Mouse (Mus musculus): ENCODE results near the gene Mapkapk2. TPM values are rescaled to one million over a fixed set of nuclear protein-coding genes. Genes with fewer than 3 reads are reported as not detected.

Mapkapk2 gene
- polyA plus RNA-seq, 1 experiment: 64.9 TPM

DNA sequence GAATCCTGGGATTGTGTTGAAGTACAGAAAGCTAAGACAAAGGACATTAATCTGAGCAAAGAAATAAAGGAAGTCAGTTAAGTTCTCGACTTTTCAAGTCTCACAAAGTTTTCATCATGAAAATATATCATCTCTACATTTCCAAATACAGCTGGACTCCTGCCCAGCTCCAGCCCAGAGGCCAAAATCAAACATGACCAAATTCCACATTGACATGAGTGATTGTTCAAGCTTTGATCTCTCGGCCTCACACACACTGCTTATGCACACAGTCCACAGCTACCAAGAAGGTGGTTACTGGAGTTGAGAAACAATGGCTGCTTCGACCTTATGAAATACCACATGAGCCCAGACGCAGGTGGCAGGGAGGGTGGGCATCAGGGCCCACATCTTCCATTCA lies 14.0 kb downstream of the Mapkapk2 start:
- no peaks in the 10 kb centered on the region for H3K4me1 ChIP-seq (ENCODE audit: control insufficient read depth, insufficient read depth, low read length)
- no peak overlapping the region for H3K9ac ChIP-seq (ENCODE audit: low read depth, poor library complexity, severe bottlenecking)
- no peaks in the 10 kb centered on the region for H3K9me3 ChIP-seq (replicated peaks; ENCODE audit: control insufficient read depth, insufficient read depth, low read length, poor library complexity, severe bottlenecking)
- H3K27me3 ChIP-seq (ENCODE audit: control insufficient read depth, insufficient read depth, low read length, poor library complexity, severe bottlenecking): no peaks in the 10 kb centered on the region
- H3K27ac ChIP-seq (ENCODE audit: insufficient read depth, low read length): no peak overlapping the region
- no peaks in the 10 kb centered on the region for H3K36me3 ChIP-seq (ENCODE audit: control insufficient read depth, insufficient read depth, low read length, poor library complexity, severe bottlenecking)
- no peak for TF ChIP-seq EP300 (IDR thresholded peaks at IDR 0.05; ENCODE audit: insufficient read depth, low read depth, low read length)
- no peak for TF ChIP-seq POLR2A (IDR thresholded peaks at IDR 0.05; ENCODE audit: insufficient read depth, low read length)
- TF ChIP-seq CTCF (IDR thresholded peaks at IDR 0.05; ENCODE audit: low read depth, low read length): no peak
- no peak overlapping the region for H3K4me3 ChIP-seq (ENCODE audit: low read depth, low read length)

DNA sequence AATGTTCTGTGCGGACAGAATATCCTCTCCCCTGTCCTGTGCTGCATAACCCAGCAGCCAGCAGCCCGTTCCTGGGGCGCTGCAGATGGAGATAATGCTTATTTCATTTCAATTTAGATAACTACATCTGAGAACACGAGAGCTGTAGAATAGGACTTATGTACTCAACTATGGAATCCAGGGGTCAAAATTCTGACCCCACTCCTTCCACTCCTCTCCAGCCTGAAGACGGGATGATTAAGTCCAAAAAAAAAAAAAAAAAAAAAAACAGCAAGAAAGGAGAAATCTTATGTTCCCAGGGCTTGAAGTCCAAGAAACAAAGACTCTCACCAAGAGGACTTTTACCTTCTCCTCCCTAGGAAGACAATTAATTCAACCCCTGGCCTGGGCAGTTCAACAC lies 14.5 kb downstream of the Mapkapk2 start:
- Histone ChIP-seq H3K9ac (ENCODE audit: low read depth, poor library complexity, severe bottlenecking) (no peak overlapping the region), H3K4me3 (ENCODE audit: low read depth, low read length) (no peak overlapping the region), H3K27ac (ENCODE audit: insufficient read depth, low read length) (no peak overlapping the region), H3K36me3 (ENCODE audit: control insufficient read depth, insufficient read depth, low read length, poor library complexity, severe bottlenecking) (no peaks in the 10 kb centered on the region), H3K27me3 (ENCODE audit: control insufficient read depth, insufficient read depth, low read length, poor library complexity, severe bottlenecking) (no peaks in the 10 kb centered on the region), H3K4me1 (ENCODE audit: control insufficient read depth, insufficient read depth, low read length) (no peaks in the 10 kb centered on the region), H3K9me3 (replicated peaks; ENCODE audit: control insufficient read depth, insufficient read depth, low read length, poor library complexity, severe bottlenecking) (no peaks in the 10 kb centered on the region)
- TF ChIP-seq POLR2A (IDR thresholded peaks at IDR 0.05; ENCODE audit: insufficient read depth, low read length) (no peak), CTCF (IDR thresholded peaks at IDR 0.05; ENCODE audit: low read depth, low read length) (no peak), EP300 (IDR thresholded peaks at IDR 0.05; ENCODE audit: insufficient read depth, low read depth, low read length) (no peak)

DNA sequence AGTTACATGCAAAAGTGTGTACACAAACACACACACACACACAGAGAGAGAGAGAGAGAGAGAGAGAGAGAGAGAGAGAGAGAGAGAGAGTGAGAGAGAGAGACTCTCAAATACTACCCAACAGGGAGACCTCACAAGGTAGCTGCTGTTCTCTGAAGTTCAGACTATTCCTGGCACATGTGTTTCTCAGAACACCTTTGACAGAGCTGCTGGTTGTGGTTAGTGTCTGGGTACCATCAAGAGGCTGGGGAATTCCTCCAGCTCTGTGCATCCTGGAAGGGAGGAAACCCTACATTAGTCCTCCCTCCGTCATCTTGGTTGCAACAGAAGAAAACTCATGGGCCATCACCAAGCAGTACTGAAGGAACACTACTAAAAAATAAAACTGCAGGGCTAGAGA lies 16.9 kb downstream of the Mapkapk2 start:
- Histone ChIP-seq H3K4me3 (ENCODE audit: low read depth, low read length) (no peak overlapping the region), H3K9ac (ENCODE audit: low read depth, poor library complexity, severe bottlenecking) (no peak overlapping the region), H3K27me3 (ENCODE audit: control insufficient read depth, insufficient read depth, low read length, poor library complexity, severe bottlenecking) (no peaks in the 10 kb centered on the region), H3K36me3 (ENCODE audit: control insufficient read depth, insufficient read depth, low read length, poor library complexity, severe bottlenecking) (no peaks in the 10 kb centered on the region), H3K27ac (ENCODE audit: insufficient read depth, low read length) (no peak overlapping the region), H3K9me3 (replicated peaks; ENCODE audit: control insufficient read depth, insufficient read depth, low read length, poor library complexity, severe bottlenecking) (no peaks in the 10 kb centered on the region), H3K4me1 (ENCODE audit: control insufficient read depth, insufficient read depth, low read length) (no peaks in the 10 kb centered on the region)
- no peak for TF ChIP-seq CTCF (IDR thresholded peaks at IDR 0.05; ENCODE audit: low read depth, low read length)
- TF ChIP-seq POLR2A (IDR thresholded peaks at IDR 0.05; ENCODE audit: insufficient read depth, low read length): no peak
- TF ChIP-seq EP300 (IDR thresholded peaks at IDR 0.05; ENCODE audit: insufficient read depth, low read depth, low read length): no peak

GRCm38 (mm10) chr1:131079762-131080161 lies 17.9 kb downstream of the Mapkapk2 start:
- Histone ChIP-seq H3K27me3 (ENCODE audit: control insufficient read depth, insufficient read depth, low read length, poor library complexity, severe bottlenecking) (no peaks in the 10 kb centered on the region), H3K9me3 (replicated peaks; ENCODE audit: control insufficient read depth, insufficient read depth, low read length, poor library complexity, severe bottlenecking) (no peaks in the 10 kb centered on the region), H3K4me3 (ENCODE audit: low read depth, low read length) (no peak overlapping the region), H3K9ac (ENCODE audit: low read depth, poor library complexity, severe bottlenecking) (no peak overlapping the region), H3K36me3 (ENCODE audit: control insufficient read depth, insufficient read depth, low read length, poor library complexity, severe bottlenecking) (no peaks in the 10 kb centered on the region), H3K4me1 (ENCODE audit: control insufficient read depth, insufficient read depth, low read length) (no peaks in the 10 kb centered on the region), H3K27ac (ENCODE audit: insufficient read depth, low read length) (no peak overlapping the region)
- TF ChIP-seq POLR2A (IDR thresholded peaks at IDR 0.05; ENCODE audit: insufficient read depth, low read length) (no peak), CTCF (IDR thresholded peaks at IDR 0.05; ENCODE audit: low read depth, low read length) (no peak)

- no peaks in the 10 kb centered on the region for H3K4me1 ChIP-seq (ENCODE audit: control insufficient read depth, insufficient read depth, low read length)
- no peak for TF ChIP-seq CTCF (IDR thresholded peaks at IDR 0.05; ENCODE audit: low read depth, low read length)
- peak; percentile 56; the same call in 1 of the 2 replicates for TF ChIP-seq EP300 (IDR thresholded peaks at IDR 0.05; ENCODE audit: insufficient read depth, low read depth, low read length)
- H3K36me3 ChIP-seq (ENCODE audit: control insufficient read depth, insufficient read depth, low read length, poor library complexity, severe bottlenecking): no peaks in the 10 kb centered on the region
- no peaks in the 10 kb centered on the region for H3K9me3 ChIP-seq (replicated peaks; ENCODE audit: control insufficient read depth, insufficient read depth, low read length, poor library complexity, severe bottlenecking)
- no peak overlapping the region for H3K4me3 ChIP-seq (ENCODE audit: low read depth, low read length)
- H3K27ac ChIP-seq (ENCODE audit: insufficient read depth, low read length): no peak overlapping the region
- H3K27me3 ChIP-seq (ENCODE audit: control insufficient read depth, insufficient read depth, low read length, poor library complexity, severe bottlenecking): no peaks in the 10 kb centered on the region
- H3K9ac ChIP-seq (ENCODE audit: low read depth, poor library complexity, severe bottlenecking): no peak overlapping the region
Observed at GRCm38 (mm10) chr1:131078761-131079330, 18.8 kb downstream of the Mapkapk2 start.

DNA sequence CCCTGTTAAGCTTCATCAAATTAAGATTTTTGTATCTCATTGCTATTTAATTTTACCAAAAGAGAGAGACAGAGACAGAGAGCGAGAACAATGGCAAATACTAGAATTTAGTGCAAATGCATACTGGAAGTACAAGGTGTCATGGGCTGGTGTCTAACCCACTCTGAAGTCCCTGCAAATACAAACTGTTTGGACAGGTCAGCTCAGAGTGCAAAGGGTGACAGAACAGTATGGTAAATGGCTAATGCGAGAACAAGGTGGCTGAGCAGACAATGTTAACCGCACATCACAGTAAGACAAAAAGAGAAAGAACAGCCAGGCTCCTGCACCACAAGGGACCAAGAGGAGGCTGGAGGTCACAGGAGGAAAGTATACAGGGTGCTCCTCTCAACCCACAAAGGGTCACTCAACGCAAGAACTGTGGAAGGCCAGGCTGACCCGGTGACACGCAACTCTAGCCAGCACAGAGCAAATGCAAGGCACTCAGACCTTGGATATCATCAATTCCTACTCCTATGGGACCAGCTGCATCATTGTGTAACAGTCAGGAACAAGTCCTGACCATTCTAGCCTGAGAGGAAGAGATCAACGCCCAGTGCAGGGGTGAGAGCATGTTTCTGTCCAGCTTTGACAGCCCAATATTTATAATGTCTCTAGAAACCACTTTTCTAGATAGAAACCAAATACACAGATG lies 22.4 kb downstream of the Mapkapk2 start:
- H3K27me3 ChIP-seq (ENCODE audit: control insufficient read depth, insufficient read depth, low read length, poor library complexity, severe bottlenecking): no peaks in the 10 kb centered on the region
- H3K9ac ChIP-seq (ENCODE audit: low read depth, poor library complexity, severe bottlenecking): no peak overlapping the region
- no peaks in the 10 kb centered on the region for H3K36me3 ChIP-seq (ENCODE audit: control insufficient read depth, insufficient read depth, low read length, poor library complexity, severe bottlenecking)
- TF ChIP-seq EP300 (IDR thresholded peaks at IDR 0.05; ENCODE audit: insufficient read depth, low read depth, low read length): no peak
- TF ChIP-seq POLR2A (IDR thresholded peaks at IDR 0.05; ENCODE audit: insufficient read depth, low read length): no peak
- TF ChIP-seq CTCF (IDR thresholded peaks at IDR 0.05; ENCODE audit: low read depth, low read length): no peak
- H3K4me3 ChIP-seq (ENCODE audit: low read depth, low read length): no peak overlapping the region
- no peak overlapping the region for H3K27ac ChIP-seq (ENCODE audit: insufficient read depth, low read length)
- no peaks in the 10 kb centered on the region for H3K4me1 ChIP-seq (ENCODE audit: control insufficient read depth, insufficient read depth, low read length)
- H3K9me3 ChIP-seq (replicated peaks; ENCODE audit: control insufficient read depth, insufficient read depth, low read length, poor library complexity, severe bottlenecking): no peaks in the 10 kb centered on the region

All from ES-Bruce4 (cell line).